Mouse (Mus musculus) MEL (cell line): ENCODE measurements around the gene Mgat5. TPM values are rescaled to one million over a fixed set of nuclear protein-coding genes. Genes with fewer than 3 reads are reported as not detected.

Experiments
- DNase-seq: peaks from one replicate; pipeline ENCODE4 v3.0.0; 2011; ENCODE audit warnings: low read depth, low spot score
- H3K27ac ChIP-seq: 2 replicates; pipeline ENCODE4 v1.5.1; 2012; ENCODE audit warnings: low read depth, mild to moderate bottlenecking, control low read depth, low read length, moderate library complexity; ENCODE audit not compliant: control insufficient read depth
- H3K27me3 ChIP-seq, 2 experiments: fragments of 150-350 bp in 1 of 2; sonication (generic) in 1 of 2; 2 replicates each; pipeline ENCODE4 v1.6.1; 2012; ENCODE audit warnings: low read length in 2 of 2, mild to moderate bottlenecking in 2 of 2, improper control_type of control experiment in 1 of 2, moderate library complexity in 1 of 2; ENCODE audit not compliant: insufficient read depth in 2 of 2, control insufficient read depth in 1 of 2
- H3K36me3 ChIP-seq, 2 experiments: 2 replicates each; pipeline ENCODE4 v1.6.1; 2012 to 2014; ENCODE audit warnings: low read length in 2 of 2, improper control_type of control experiment in 1 of 2, inconsistent platforms in 1 of 2, mild to moderate bottlenecking in 1 of 2; ENCODE audit not compliant: insufficient read depth in 2 of 2, control insufficient read depth in 1 of 2
- H3K4me1 ChIP-seq, 2 experiments: fragments of 150-350 bp in 1 of 2; sonication (generic) in 1 of 2; 2 replicates each; pipeline ENCODE4 v1.6.1; 2012; ENCODE audit warnings: low read length in 2 of 2, improper control_type of control experiment in 1 of 2, mild to moderate bottlenecking in 1 of 2; ENCODE audit not compliant: insufficient read depth in 2 of 2, control insufficient read depth in 1 of 2
- H3K4me3 ChIP-seq, 2 experiments: fragments of 150-350 bp in 1 of 2; sonication (generic) in 1 of 2; 2 replicates each; pipeline ENCODE4 v1.5.1; 2012; ENCODE audit warnings: low read depth in 2 of 2, low read length in 2 of 2, mild to moderate bottlenecking in 2 of 2, moderate library complexity in 2 of 2, control low read depth in 1 of 2, improper control_type of control experiment in 1 of 2; ENCODE audit not compliant: control insufficient read depth in 1 of 2, insufficient read depth in 1 of 2
- H3K79me2 ChIP-seq: 2 replicates; pipeline ENCODE4 v1.6.1; 2012; ENCODE audit warnings: mild to moderate bottlenecking, low read length, moderate library complexity; ENCODE audit not compliant: control insufficient read depth, poor library complexity, insufficient read depth
- H3K9ac ChIP-seq: 2 replicates; pipeline ENCODE4 v1.6.1; 2012; ENCODE audit warnings: low read depth, mild to moderate bottlenecking, control low read depth, low read length, moderate library complexity; ENCODE audit not compliant: control insufficient read depth, poor library complexity, severe bottlenecking
- H3K9me3 ChIP-seq: fragments of 150-350 bp; sonication (generic); replicated peaks from 2 replicates; pipeline ENCODE4 v1.6.1; 2012; ENCODE audit warnings: mild to moderate bottlenecking, low read length, improper control_type of control experiment, moderate library complexity; ENCODE audit not compliant: insufficient read depth
- E2F4 ChIP-seq: IDR thresholded peaks from 2 replicates; pipeline ENCODE4 v1.6.1; 2011; ENCODE audit warnings: low read depth, low read length, improper control_type of control experiment, borderline replicate concordance
- ELF1 ChIP-seq: IDR thresholded peaks from 2 replicates; pipeline ENCODE4 v1.6.1; 2014; ENCODE audit warnings: low read depth, mild to moderate bottlenecking, inconsistent platforms, low read length, improper control_type of control experiment, moderate library complexity
- ETS1 ChIP-seq: IDR thresholded peaks from 2 replicates; pipeline ENCODE4 v1.6.1; 2012; ENCODE audit warnings: low read depth, mild to moderate bottlenecking, inconsistent platforms, low read length, improper control_type of control experiment, moderate library complexity
- GATA1 ChIP-seq: IDR thresholded peaks from 2 replicates; pipeline ENCODE4 v1.6.1; 2011; ENCODE audit warnings: low read depth, low read length, improper control_type of control experiment
- KAT2A ChIP-seq: conservative IDR thresholded peaks from 2 replicates; pipeline ENCODE4 v1.6.1; 2012; ENCODE audit warnings: low read depth, low read length, improper control_type of control experiment, inconsistent platforms
- MAX ChIP-seq: IDR thresholded peaks from 2 replicates; pipeline ENCODE4 v1.6.1; 2011; ENCODE audit warnings: low read length, improper control_type of control experiment
- MAZ ChIP-seq: IDR thresholded peaks from 2 replicates; pipeline ENCODE4 v1.6.1; 2012; ENCODE audit warnings: low read depth, mild to moderate bottlenecking, inconsistent platforms, low read length, improper control_type of control experiment
- MXI1 ChIP-seq: IDR thresholded peaks from 2 replicates; pipeline ENCODE4 v1.6.1; 2011; ENCODE audit warnings: mild to moderate bottlenecking, low read depth, low read length, improper control_type of control experiment
- MYC ChIP-seq: IDR thresholded peaks from 2 replicates; pipeline ENCODE4 v1.6.1; 2011; ENCODE audit warnings: low read depth, mild to moderate bottlenecking, low read length, improper control_type of control experiment, moderate library complexity
- NELFE ChIP-seq: IDR thresholded peaks from 2 replicates; pipeline ENCODE4 v1.6.1; 2011; ENCODE audit warnings: low read depth, low read length, improper control_type of control experiment
- NRF1 ChIP-seq: IDR thresholded peaks from 2 replicates; pipeline ENCODE4 v1.6.1; 2014; ENCODE audit warnings: low read depth, mild to moderate bottlenecking, inconsistent platforms, low read length, improper control_type of control experiment, moderate library complexity; ENCODE audit not compliant: poor library complexity, insufficient read depth, severe bottlenecking
- POLR2AphosphoS2 ChIP-seq: IDR thresholded peaks from 2 replicates; pipeline ENCODE4 v1.6.1; 2011; ENCODE audit warnings: low read length, improper control_type of control experiment
- POLR2AphosphoS5 ChIP-seq: IDR thresholded peaks from 2 replicates; pipeline ENCODE4 v1.6.1; 2012; ENCODE audit warnings: low read depth, borderline replicate concordance, mild to moderate bottlenecking, inconsistent platforms, low read length, moderate library complexity, mixed read lengths
- RAD21 ChIP-seq: IDR thresholded peaks from 2 replicates; pipeline ENCODE4 v1.6.1; 2011; ENCODE audit warnings: mild to moderate bottlenecking, low read depth, low read length, improper control_type of control experiment
- SIN3A ChIP-seq: IDR thresholded peaks from 2 replicates; pipeline ENCODE4 v1.6.1; 2012; ENCODE audit warnings: low read length, improper control_type of control experiment, inconsistent platforms
- SMC3 ChIP-seq: IDR thresholded peaks from 2 replicates; pipeline ENCODE4 v1.6.1; 2011; ENCODE audit warnings: low read depth, low read length, improper control_type of control experiment
- TBP ChIP-seq: IDR thresholded peaks from 2 replicates; pipeline ENCODE4 v1.8.0; 2011; ENCODE audit warnings: low read depth, low read length, improper control_type of control experiment
- TCF12 ChIP-seq: IDR thresholded peaks from 2 replicates; pipeline ENCODE4 v1.6.1; 2014; ENCODE audit warnings: low read depth, mild to moderate bottlenecking, inconsistent platforms, low read length, improper control_type of control experiment, moderate library complexity
- ZKSCAN1 ChIP-seq: IDR thresholded peaks from 2 replicates; pipeline ENCODE4 v1.6.1; 2012; ENCODE audit warnings: low read depth, mild to moderate bottlenecking, inconsistent platforms, low read length, improper control_type of control experiment, moderate library complexity
- polyA plus RNA-seq, 2 experiments: library from polyadenylated mRNA; stranded (reverse) in 1 of 2; unstranded in 1 of 2; fragments of >175 nt in 1 of 2; fragments of >200 nt in 1 of 2; gene quantifications; 2 replicates each; pipeline versions ENCODE4 v1.2.1 to v1.2.4; 2012; ENCODE audit warnings: low replicate concordance in 2 of 2, low read depth in 1 of 2; ENCODE audit not compliant: insufficient read length in 2 of 2, insufficient read depth in 1 of 2, missing spikeins in 1 of 2
- total RNA-seq: library from RNA; depleted of rRNA; stranded (reverse); fragments of 300-350 nt; gene quantifications from 2 replicates; pipeline ENCODE4 v1.2.3, GENCODE M21; 2012

Mgat5 gene
- total and polyA plus RNA-seq, 3 experiments: 6.9 to 9.5 TPM; not detected in 1

DNA sequence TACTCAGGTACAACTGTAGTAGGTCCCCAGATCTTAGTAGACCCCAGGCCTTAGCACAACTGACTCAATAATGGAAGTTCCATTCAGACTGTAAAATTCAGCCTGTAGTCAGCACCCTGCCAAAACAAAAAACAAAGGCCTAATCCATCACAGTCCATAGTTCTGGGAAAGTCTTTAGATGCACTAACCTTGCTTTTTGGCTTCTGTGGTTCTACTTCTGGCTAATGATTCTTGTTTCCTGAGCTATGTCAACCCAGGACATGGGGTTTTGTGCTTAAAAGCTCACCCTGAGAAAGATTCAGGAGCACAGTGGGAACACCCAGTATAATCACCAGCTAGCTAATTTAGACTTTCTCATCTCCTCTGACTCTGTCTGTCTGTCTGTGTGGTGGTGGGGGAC lies 38.3 kb upstream of the Mgat5 start:
- Histone ChIP-seq H3K4me3 (no peak overlapping the region), H3K9me3 (no peaks in the 10 kb centered on the region), H3K27ac (no peak overlapping the region), H3K36me3 (no peaks in the 10 kb centered on the region), H3K79me2 (no peaks in the 10 kb centered on the region), H3K27me3 (no peaks in the 10 kb centered on the region), H3K4me1 (no peaks in the 10 kb centered on the region), H3K9ac (no peak overlapping the region)
- TF ChIP-seq MAX (no peak), RAD21 (no peak), POLR2AphosphoS5 (no peak), SIN3A (no peak)
- no peak for DNase-seq

DNA sequence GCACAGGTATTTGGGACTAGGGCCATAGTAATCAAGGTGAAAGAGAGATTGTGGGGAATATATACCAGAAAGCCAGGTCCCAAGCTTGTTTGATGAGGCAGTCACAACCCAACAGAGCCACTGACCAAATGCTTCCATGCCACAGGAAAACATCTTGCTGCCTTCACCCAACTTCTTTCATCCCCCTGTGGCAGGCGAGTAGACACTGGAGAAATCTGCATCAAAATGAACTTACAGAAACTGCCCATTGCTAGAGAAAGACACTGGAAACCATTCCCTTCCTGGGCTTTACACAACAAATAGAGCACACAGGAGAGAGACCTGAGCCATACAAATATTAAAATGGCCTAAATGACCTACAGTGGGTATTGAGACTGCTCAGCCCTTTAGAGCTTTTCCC lies 37.2 kb upstream of the Mgat5 start:
- no peak overlapping the region for H3K9ac ChIP-seq
- TF ChIP-seq TCF12 (no peak), POLR2AphosphoS5 (no peak), NELFE (no peak), MAZ (no peak), SMC3 (no peak), E2F4 (no peak), SIN3A (no peak), POLR2AphosphoS2 (no peak), KAT2A (no peak), TBP (no peak), MXI1 (no peak), ZKSCAN1 (no peak), MYC (no peak), GATA1 (no peak), NRF1 (no peak), ELF1 (no peak), ETS1 (no peak)
- TF ChIP-seq, all 39 proteins: peak for 0
- H3K79me2 ChIP-seq: no peaks in the 10 kb centered on the region
- H3K36me3 ChIP-seq: no peaks in the 10 kb centered on the region
- H3K4me3 ChIP-seq: no peak overlapping the region
- no peaks in the 10 kb centered on the region for H3K4me1 ChIP-seq
- no peak for DNase-seq
- H3K9me3 ChIP-seq: no peaks in the 10 kb centered on the region
- no peaks in the 10 kb centered on the region for H3K27me3 ChIP-seq
- no peak overlapping the region for H3K27ac ChIP-seq
